Mouse (Mus musculus) large intestine, adult 2 months (tissue): Measurements from ENCODE around the gene Spock2. TPM values are rescaled to one million over a fixed set of nuclear protein-coding genes. Genes with fewer than 3 reads are reported as not detected.
"Not testable (repeated sequence)": the region's sequence is repeated elsewhere in the genome, so short reads cannot be mapped to it uniquely, and the experiment has no call there.

Source experiments
- DNase-seq: peaks from one replicate; pipeline ENCODE4 v3.0.0-alpha.2; 2012; ENCODE audit warnings: low read depth, low spot score
- WGBS: fragments of 180-500 bp; shearing (Covaris S2); methylation state at CpG from one replicate; pipeline ENCODE4 v1.1.7; 2018; 5-methylcytosine and 5-hydroxymethylcytosine counted together
- polyA plus RNA-seq: library from polyadenylated mRNA; depleted of rRNA; stranded (reverse); fragments of >200 nt; gene quantifications from 2 replicates; pipeline ENCODE4 v1.2.3, GENCODE M21; 2012

Spock2 gene
- polyA plus RNA-seq, 1 experiment = 3.7 TPM

GRCm38 (mm10) chr10:60138680-60139079 is 32.7 kb downstream of the Spock2 start:
- no peak for DNase-seq
- 24% methylated on average over 5 of the region's 5 CpGs for WGBS

DNA sequence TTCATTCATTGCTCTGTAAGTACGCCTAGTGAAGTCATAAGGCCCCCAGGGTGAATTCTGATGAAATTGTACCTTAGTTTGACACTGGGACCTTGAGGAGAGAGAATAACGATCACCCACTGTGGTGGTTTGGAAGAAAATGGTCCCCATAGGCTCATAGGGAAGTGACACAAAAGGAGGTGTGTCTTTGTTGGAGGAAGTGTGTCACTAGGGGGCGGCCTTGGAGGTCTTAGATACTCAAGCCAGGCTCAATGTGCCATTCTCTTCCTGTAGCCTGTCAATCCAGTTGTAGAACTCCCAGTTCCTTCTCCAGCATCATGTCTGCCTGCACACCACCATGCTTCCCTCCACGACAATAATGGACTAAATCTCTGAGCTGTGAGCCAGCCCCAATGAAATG is 34.7 kb downstream of the Spock2 start:
- 97% methylated on average over 4 of the region's 4 CpGs for WGBS
- DNase-seq = no peak

DNA sequence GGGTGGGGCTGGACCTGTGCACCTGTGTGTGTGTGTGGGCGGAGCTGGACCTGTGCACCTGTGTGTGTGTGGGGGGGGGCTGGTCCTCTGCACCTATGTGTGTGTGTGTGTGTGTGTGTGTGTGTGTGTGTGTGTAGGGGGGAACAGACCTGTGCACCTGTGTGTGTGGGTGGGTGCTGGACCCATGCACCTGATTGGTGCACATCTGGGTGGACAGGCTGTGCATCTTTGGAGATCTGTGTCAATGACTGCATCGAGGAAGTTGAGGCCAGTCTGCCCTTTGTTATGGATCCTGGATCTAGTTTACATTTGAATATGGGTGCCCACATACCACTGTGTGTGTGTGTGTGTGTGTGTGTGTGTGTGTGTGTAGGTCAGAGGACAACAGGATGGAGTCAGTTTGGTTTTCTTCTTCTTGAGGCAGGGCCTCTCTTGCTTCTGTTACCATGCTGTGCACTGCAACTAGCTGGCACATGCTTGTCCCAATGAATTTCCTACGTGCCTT is 35.7 kb downstream of the Spock2 start:
- WGBS = 86% methylated on average over 3 of the region's 3 CpGs
- no peak for DNase-seq

DNA sequence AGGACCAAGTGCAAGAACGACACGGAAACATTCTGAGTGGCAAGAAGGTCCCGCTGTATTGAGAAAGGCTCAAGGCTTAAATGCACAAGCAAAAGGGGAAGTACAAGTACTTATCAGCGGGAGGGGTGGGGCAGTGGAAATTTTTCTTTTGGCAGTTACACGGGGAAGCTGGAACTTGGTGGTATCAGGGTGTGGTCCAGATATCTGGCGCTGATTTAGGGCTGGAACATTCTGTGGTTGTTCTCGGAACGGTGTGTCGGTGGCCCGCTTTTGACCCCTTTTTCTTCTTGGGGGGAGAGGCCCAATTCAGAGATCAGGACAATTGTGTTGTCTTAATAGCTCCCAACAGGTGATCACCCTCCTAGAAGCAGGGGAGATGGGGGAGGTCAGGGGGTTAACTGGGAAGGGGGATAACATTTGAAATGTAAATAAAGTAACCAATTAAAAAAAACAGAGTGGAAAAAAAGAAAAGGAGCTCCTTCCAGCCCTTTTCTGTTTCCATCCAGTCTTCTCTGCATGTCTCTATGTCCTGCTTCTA is 41.6 kb downstream of the Spock2 start:
- 52% methylated on average over 10 of the region's 10 CpGs for WGBS
- DNase-seq = not testable (repeated sequence)

DNA sequence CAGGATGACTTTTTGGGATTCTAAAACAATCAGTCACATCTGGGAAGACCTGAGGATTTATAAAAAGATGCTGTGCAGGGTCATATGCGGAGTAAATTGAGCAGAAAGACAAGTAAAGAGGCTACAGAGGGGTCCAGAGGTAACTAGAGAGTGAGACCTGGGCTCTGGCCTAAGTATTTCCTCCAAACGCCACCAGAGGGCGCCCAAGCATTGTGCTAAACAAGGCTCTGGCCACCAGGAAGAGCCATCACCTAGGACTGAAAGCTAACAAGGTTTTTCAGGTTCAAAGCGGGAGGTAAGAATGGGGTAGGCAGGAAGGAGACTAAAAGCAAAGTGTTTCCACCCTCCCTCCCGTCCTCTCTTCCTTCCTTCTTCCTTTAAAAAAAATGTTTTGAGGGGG is 42.1 kb downstream of the Spock2 start:
- DNase-seq = peak; percentile 73
- WGBS = 2% methylated on average over 5 of the region's 5 CpGs

GRCm38 (mm10) chr10:60151107-60151663 is 45.2 kb downstream of the Spock2 start:
- 20% methylated on average over 6 of the region's 6 CpGs for WGBS
- peak; percentile 16 for DNase-seq

GRCm38 (mm10) chr10:60156016-60156415 is 50.0 kb downstream of the Spock2 start:
- no peak for DNase-seq

DNA sequence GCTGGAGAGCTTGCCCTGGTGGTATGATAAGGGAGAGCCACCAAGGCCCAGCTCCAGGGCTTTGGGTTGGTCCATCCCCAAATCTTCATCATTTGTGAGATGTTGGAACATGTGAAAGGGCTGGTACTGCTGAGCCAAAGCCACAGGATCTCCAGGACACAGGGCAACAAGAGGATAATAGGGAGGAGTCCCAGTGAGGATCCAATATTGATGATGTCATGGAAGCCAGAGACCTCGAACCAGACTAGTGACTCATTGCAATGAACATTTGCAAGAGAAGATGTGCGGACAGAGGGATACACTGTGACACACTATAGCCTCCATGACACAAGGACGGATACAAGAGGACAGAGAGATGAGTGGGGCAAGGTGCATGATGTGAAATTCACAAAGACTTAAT is 52.1 kb downstream of the Spock2 start:
- 85% methylated on average over 3 of the region's 3 CpGs for WGBS

DNA sequence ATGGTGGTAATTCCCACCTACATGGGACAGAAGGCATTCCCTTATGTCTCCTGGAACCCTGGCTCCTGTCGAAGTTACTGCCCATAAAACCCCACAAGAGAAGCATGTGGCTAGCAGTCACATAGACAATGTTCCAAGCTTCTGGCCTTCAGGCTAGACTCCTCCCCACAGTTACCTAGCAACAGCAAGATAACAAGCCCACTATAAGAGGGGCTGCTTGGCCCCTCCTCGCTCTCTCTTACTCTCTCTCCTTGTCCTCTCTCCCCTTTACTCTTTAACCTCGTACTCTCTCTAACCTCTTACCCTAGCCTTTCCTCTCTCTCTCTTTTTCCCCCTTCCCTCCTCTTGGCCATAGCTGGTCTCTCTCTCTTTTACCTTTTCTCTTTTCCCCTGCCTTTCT is 55.4 kb downstream of the Spock2 start:
- 71% methylated on average over 3 of the region's 3 CpGs for WGBS
- not testable (repeated sequence) for DNase-seq

More for the DNA sequence above, 52.1 kb downstream of the Spock2 start:
- DNase-seq = no peak

DNA sequence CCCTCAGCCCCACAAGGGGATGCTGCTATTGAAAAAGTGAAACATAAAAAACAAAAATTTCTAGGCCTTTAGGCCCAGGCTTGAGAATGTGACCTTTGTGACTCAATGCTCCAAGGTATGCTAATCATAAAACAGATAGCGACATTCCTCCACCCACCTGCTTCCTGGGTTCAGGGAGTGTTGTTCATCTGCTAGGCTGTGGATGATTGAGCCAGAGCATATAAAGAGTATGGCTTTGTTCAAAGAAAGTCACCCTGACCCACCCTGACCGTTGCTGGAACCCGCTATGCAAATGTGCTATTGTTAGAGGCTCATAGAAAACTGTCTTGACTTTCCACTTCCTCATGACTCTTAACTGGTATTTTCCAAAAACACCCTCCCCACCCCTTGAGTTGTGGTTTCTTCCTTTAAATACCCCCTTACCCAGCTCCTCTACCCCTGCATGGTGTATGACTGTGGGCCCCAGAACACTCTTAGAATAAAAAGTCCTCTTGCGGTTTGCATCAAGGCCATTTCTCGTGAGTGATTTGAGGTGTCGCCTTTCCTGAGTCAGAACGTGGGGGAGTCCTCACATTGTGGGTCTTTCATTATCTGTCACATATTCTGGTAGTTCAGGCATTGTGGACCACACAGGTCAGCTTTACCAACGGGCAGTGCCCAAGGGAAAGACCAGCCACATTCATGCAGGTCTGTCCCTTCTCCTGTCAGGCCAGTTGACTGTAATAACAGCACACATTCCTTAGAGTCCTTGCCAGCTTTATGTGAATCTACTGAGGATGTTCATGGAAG is 56.4 kb downstream of the Spock2 start:
- WGBS = 52% methylated on average over 8 of the region's 8 CpGs

DNA sequence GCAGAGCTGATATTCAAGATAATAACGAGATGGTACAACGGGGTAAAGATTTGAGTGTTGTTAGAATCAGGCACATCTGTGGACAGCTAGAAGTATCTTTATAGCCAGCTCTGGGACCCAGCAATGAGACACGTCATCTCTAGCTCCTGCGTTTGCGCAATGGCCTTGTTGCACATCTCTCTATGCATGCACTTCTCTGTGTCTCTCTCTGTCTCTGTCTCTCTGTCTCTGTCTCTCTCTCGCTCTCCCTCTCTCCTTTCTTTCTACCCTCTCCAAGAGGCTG is 56.9 kb downstream of the Spock2 start:
- 91% methylated on average over 6 of the region's 6 CpGs for WGBS
- no peak for DNase-seq

More for the DNA sequence above, 56.4 kb downstream of the Spock2 start:
- not testable (repeated sequence) for DNase-seq

- WGBS = 96% methylated on average over 1 of the region's 1 CpGs
- DNase-seq = no peak
These were observed 58.9 kb downstream of the Spock2 start for GRCm38 (mm10) chr10:60164869-60165268.

GRCm38 (mm10) chr10:60166068-60166467 is 60.0 kb downstream of the Spock2 start:
- WGBS = 66% methylated on average over 3 of the region's 3 CpGs
- no peak for DNase-seq

DNA sequence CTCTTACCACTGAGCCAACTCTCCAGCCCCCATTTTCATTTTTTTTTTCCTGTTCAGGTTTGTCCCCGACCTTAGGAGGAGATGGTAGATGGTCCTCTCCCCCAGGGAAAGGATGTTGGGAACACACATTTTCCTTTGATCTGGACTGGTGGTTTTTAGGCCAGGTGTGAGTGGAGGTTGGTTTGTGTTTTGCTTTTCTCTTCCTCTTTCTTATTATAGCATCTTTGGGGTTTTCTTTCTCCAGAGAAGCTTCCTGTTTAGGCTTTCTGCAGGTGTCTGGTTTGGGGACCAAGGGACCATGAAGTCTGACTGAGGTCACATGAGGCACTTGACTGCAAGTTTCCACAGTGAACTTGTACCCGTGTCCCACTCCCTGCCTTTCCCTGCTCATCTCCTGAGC is 62.3 kb downstream of the Spock2 start:
- no peak for DNase-seq
- 69% methylated on average over 2 of the region's 2 CpGs for WGBS

GRCm38 (mm10) chr10:60168960-60169359 is 62.9 kb downstream of the Spock2 start:
- DNase-seq = no peak
- WGBS = 71% methylated on average over 3 of the region's 3 CpGs

GRCm38 (mm10) chr10:60170326-60171089 is 64.5 kb downstream of the Spock2 start:
- no peak for DNase-seq
- 78% methylated on average over 10 of the region's 10 CpGs for WGBS

- 90% methylated on average over 5 of the region's 5 CpGs for WGBS
- no peak for DNase-seq
These were observed 65.3 kb downstream of the Spock2 start for GRCm38 (mm10) chr10:60171368-60171767.

DNA sequence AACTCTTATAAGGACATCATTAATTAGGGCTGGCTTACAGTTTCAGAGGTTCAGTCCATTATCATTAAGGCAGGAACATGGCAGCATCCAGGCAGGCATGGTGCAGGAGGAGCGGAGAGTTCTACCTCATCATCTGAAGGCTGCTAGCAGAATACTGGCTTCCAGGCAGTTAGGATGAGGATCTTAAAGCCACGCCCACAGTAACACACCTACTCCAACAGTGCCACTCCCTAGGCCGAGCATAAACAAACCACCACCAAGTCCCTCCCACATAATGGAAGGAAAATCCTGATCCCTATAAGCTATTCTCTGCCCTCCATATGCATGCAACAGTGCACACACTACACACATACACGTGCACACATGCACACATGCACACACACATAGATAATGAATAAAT is 66.3 kb downstream of the Spock2 start:
- 79% methylated on average over 4 of the region's 4 CpGs for WGBS
- DNase-seq = no peak

DNA sequence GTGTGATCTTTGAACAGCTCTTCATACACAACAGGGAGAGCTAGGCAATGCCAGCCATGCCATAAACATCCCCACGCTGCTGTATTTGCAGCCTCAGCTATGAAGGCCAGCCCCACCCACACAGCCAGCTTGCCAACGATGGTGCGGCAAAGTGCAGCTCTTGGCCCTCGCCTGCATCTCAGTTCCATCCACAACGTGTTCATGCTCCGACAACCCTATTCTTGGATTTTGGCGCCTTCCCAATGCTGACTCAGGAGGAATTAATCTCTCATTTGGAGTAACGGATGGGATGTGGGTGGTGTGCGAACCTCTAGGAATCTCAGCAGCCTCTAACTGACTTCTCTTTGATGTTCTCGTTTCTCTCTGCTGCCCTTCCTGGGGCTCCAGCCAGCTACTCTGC is 67.0 kb downstream of the Spock2 start:
- WGBS = 48% methylated on average over 10 of the region's 10 CpGs
- no peak for DNase-seq

DNA sequence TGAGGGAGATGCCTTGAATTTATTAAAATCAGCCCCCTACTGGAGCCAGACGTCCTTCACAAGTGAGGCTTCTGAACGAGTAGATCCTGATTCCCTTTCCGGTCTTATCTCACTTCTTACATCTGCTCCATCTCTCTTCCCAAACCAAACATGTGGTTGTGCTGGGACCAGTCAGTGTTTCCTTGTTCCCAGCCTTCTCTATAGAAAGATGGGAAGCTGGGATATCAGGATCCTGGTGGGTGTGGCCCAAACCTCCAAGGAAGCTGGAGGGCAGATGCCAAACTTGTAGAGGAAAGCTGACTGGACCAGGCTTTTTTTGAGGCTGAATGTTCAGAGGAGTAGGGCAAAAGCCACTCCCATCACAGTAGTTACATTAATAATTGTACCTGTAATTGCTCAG is 68.5 kb downstream of the Spock2 start:
- WGBS = 71% methylated on average over 3 of the region's 3 CpGs

More for the DNA sequence above, 68.5 kb downstream of the Spock2 start:
- no peak for DNase-seq
